Mouse (Mus musculus) brain, embryonic 14.5 days (tissue): ENCODE measurements around the gene Bdh1.

Experiments used
- CTCF ChIP-seq: fragments of 200-500 bp; IDR thresholded peaks from 2 replicates; pipeline ENCODE4 v1.5.1; 2012; ENCODE audit warnings: inconsistent platforms, mild to moderate bottlenecking, moderate library complexity, borderline replicate concordance; ENCODE audit not compliant: insufficient read depth, insufficient read length; ENCODE audit errors: extremely low read depth
- POLR2A ChIP-seq: fragments of 200-500 bp; IDR thresholded peaks from 2 replicates; pipeline ENCODE4 v1.6.1; 2012; ENCODE audit warnings: mild to moderate bottlenecking, inconsistent platforms, borderline replicate concordance; ENCODE audit not compliant: poor library complexity, insufficient read depth, insufficient read length, severe bottlenecking; ENCODE audit errors: extremely low read depth

DNA sequence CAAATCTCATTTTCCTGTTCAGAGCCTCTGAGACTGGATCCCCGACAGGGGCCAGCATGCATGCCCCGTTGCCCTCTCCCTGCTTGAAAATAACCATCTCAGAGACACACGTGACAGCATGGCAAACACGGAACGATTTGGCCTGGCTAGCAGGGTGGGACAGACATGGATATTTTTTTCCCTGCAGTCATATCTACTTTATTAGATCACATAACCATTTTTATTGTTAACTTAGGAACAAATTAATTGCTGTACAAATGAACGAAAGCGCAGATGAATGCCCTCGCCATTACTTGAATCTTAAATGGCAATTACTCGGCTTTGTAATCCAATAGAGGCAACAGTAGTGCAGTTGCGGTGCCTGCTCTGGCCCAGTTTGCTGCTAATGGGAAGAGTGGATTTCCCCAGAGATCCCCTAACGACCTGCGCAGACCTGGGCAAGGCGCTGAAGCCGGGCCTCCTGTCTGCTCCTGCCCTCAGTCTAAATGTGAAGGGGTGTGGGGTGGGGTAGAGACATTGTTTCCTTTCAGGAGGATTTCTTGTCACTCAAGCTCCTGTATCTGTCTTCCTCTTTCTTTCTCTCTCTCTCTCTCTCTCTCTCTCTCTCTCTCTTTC is 79.8 kb downstream of the Bdh1 start:
- TF ChIP-seq POLR2A: no peak
- no peak for TF ChIP-seq CTCF
